Mouse (Mus musculus) R1 (cell line): ENCODE data around the gene Gm20388.
A peak's percentile ranks its signal among the peaks of the same experiment; 100 is the strongest.

Source experiments
- DNase-seq: peaks from one replicate; pipeline ENCODE4 v3.0.0-alpha.2; 2018; ENCODE audit warnings: low read depth, low spot score

Gm20388 gene

GRCm38 (mm10) chr8:122500856-122501255 lies 2590.2 kb downstream of the Gm20388 start:
- peak; percentile 81 for DNase-seq

- no peak for DNase-seq
Measured at GRCm38 (mm10) chr8:122511552-122511951, 2600.9 kb downstream of the Gm20388 start.

GRCm38 (mm10) chr8:122512392-122512791 lies 2601.8 kb downstream of the Gm20388 start:
- DNase-seq = no peak

GRCm38 (mm10) chr8:122515699-122516098 lies 2605.1 kb downstream of the Gm20388 start:
- no peak for DNase-seq

GRCm38 (mm10) chr8:122517541-122518190 lies 2607.0 kb downstream of the Gm20388 start:
- no peak for DNase-seq

GRCm38 (mm10) chr8:122520611-122521010 lies 2610.0 kb downstream of the Gm20388 start:
- no peak for DNase-seq

GRCm38 (mm10) chr8:122522796-122523651 lies 2612.4 kb downstream of the Gm20388 start:
- DNase-seq = peak; percentile 100

- DNase-seq = no peak
Measured at GRCm38 (mm10) chr8:122523652-122524360, 2613.2 kb downstream of the Gm20388 start.

GRCm38 (mm10) chr8:122524506-122524905 lies 2613.9 kb downstream of the Gm20388 start:
- DNase-seq = no peak

- no peak for DNase-seq
Measured at GRCm38 (mm10) chr8:122525004-122525403, 2614.4 kb downstream of the Gm20388 start.

GRCm38 (mm10) chr8:122526084-122526483 lies 2615.4 kb downstream of the Gm20388 start:
- no peak for DNase-seq

GRCm38 (mm10) chr8:122526526-122527170 lies 2616.0 kb downstream of the Gm20388 start:
- no peak for DNase-seq

- no peak for DNase-seq
Measured at GRCm38 (mm10) chr8:122527937-122528336, 2617.3 kb downstream of the Gm20388 start.

- no peak for DNase-seq
Measured at GRCm38 (mm10) chr8:122529159-122529558, 2618.5 kb downstream of the Gm20388 start.

- no peak for DNase-seq
Measured at GRCm38 (mm10) chr8:122531312-122531711, 2620.7 kb downstream of the Gm20388 start.

- peak; percentile 87 for DNase-seq
Measured at GRCm38 (mm10) chr8:122537033-122537432, 2626.4 kb downstream of the Gm20388 start.

GRCm38 (mm10) chr8:122537812-122538211 lies 2627.2 kb downstream of the Gm20388 start:
- no peak for DNase-seq

- DNase-seq = no peak
Measured at GRCm38 (mm10) chr8:122538310-122539076, 2627.9 kb downstream of the Gm20388 start.

- no peak for DNase-seq
Measured at GRCm38 (mm10) chr8:122544138-122544537, 2633.5 kb downstream of the Gm20388 start.

GRCm38 (mm10) chr8:122546066-122546755 lies 2635.6 kb downstream of the Gm20388 start:
- no peak for DNase-seq
